Mouse (Mus musculus): ENCODE measurements around the gene Rac2.
A peak's percentile ranks its signal among the peaks of the same experiment; 100 is the strongest.

Gene Rac2

DNA sequence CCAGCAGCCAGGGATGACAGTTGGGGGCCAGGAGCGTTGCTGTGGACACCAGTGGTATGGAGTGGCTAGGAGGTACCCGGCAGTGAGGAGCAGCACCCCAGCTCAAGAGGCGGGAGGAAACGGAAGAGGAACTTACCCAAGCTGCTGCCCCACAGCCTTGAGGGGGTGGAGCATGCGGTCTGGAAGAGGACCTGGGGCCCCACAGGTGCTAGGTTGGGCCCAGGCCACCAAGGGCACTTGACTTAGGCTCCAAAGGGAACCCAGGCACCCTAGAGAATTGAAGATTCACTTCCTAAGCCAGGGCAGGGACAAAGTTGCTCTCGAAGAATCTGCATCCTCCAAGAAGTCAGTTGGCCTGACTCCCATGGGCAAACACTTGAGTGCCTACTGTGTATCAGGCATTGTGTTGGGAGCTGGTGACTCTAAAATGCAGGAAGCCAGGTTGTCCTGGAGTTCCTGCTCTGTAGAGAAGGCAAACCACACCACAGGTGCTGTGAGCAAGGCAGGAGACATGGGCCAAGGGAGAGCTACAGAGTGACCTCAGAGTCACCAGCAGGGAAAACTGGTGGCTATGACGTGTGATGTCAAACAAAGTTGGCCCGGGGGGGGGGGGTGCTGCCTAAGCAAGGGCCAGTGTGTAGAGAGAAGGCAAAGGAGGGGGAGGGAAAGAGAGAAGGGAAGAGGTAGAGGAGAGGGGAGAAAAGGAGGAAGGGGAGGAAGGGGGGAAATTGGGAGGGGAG lies at the start of gene Rac2:
Gene Rac2, minus strand, starts transcription at position 126 of the 740 bp plus-strand sequence.
- DNase-seq (ENCODE audit: low spot score in 2 of 2): no peak

DNA sequence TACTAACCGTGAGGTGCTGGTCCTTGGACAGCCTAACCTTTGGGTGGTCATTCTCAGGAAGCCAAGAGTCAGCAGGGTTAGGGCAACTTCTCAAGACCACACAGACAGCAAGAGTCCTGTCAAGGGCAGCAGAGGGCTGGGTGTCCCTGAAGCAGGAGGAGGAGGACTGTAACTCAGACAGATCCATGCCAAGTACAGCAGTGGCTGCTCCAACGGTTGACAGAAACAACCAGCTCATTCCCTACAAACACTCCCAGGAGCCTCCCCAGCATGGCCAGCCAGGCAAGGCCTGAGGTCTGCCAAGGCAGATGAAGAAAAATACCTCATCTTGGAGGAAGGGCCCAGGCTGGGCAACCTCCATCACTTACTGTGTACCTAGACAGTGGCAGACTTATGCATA lies 44.4 kb upstream of the Rac2 start:
- no peak for DNase-seq (ENCODE audit: low spot score in 2 of 2)

DNA sequence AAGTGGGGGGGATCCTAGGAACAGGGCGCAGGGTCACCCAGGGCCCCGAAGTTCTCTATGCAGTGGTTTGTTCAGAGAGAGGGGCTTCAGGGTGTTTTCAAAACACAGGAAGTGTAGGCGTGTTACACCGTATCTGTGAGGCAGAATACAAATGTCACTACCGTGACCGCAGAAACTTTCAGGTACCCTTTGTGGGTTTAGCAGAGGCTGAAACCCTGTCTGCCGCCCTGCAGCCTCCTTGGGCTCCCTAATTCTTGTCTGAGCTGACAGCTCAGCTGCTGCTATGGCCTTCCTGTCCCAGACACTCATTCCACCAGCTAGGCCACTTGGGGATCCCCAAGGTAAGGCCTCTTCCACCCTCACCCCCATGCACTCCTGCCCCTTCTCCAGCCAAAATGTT lies 42.0 kb upstream of the Rac2 start:
- no peak for DNase-seq (ENCODE audit: low spot score in 2 of 2)

DNA sequence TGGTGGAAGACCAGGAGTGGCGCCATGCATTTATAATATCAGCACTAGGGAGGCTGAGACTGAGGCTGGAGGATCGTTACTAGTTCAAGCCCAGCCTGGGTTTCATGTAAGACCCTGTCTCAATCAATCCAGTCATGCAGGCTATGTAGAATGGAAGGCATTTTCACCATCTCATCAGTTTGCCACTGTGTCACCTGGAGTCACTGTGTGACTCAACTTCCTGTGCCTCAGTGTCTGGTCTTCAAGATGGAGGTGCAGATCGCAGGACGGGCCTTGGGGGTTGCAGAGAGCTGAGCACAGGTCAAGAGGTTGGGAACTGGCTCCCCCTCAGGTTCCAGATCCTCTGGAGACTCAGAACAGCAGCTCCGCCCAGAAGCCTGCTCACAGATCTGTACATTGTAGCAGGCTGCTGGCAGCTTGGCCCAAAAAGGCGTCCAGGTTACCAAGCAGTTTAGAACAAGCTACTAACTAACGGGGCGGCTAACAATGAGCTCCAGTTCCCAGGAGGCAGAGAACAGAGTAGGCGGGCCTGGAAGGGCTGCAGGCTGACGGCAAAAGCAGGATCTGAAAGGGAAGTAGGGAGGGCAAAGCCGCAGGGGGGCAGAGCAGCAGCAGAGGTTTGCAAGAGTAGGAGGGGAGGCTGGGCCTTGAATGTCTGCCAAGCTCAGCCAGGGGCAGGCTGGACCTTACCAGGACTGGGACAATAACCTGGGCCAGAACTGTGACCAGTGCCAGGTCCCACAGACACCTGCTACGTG lies 38.3 kb upstream of the Rac2 start:
- DNase-seq (ENCODE audit: low spot score in 2 of 2): peak; percentile 49 to 70

DNA sequence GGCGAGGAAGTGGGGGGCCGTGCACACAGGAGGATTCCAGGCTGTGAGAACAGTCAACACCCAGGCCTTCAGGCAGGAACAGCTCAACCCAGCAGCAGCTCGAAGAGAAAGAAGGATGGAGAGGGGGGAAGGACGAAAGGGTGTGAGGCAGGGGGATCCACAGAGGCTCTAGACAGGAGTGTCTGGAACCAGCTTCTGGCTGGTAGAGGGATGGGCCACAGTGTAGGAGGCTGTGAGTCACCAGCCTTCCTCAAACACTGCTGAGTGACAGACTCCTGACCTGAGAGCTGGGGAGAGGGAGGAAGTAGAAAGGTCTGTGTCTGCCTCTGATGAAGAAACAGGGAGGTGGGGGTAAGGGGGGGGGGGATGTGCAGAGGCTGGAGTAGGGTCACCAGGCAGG lies 34.9 kb upstream of the Rac2 start:
- peak; percentile 38 for DNase-seq (ENCODE audit: low spot score in 2 of 2)

DNA sequence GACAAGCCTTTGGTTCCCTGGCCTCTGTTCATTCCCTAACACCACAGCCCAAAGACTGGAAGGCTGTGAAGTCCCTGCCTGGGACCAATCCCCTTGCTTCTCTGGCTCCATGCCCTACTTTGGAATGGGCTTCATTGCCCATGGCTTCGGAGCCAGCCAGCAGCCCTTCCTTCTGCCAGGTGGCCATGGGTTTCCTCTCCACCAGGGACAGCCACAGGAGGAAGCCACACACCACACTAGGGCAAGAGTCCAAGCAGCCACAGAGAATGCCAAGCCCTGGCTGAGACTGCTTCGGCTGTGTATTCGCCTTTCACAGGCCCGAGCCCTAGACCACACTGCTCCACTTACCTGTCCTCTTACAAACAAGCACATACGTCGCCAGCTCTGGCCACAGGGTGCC lies 33.5 kb upstream of the Rac2 start:
- no peak for DNase-seq (ENCODE audit: low spot score in 2 of 2)

DNA sequence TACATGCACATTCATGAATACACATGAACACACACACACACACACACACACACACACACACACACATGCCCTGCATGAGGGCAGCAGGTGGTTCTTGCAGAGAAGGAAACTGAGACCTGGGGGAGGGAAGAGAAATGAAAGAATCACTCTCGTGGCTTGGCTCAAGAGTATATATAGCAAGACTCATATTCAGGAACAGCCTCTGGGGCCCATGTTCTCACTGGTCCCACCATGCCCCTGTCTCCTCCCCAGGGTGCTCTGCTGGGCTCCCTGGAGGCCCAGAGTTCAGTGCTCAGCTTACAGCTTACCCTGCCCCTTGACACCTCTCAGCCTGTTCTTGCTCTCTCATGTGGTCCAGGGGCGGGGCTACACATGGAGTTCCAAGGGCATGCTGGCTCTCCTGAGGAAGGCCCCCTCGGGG lies 32.8 kb upstream of the Rac2 start:
- DNase-seq (ENCODE audit: low spot score in 2 of 2): no peak

DNA sequence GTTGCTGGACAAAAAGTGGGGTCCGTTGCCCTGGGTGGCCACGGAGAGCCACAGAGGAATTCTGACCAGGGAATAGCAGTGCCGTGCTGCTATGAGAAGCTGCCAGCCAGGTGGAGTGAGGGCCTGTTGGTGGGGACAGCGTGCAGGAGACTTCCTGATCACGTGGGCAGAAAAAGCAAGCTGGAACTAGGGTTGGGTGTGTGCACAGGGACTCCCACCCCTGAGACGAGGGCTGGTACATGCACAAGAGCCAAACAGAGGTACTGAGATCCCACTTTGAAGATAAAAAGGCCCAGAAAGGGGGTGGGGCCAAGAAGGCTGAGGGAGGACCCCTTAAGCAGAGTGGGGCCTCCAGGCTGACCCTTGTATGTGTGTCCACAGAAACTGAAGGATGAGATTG lies 31.7 kb upstream of the Rac2 start:
- no peak for DNase-seq (ENCODE audit: low spot score in 2 of 2)

DNA sequence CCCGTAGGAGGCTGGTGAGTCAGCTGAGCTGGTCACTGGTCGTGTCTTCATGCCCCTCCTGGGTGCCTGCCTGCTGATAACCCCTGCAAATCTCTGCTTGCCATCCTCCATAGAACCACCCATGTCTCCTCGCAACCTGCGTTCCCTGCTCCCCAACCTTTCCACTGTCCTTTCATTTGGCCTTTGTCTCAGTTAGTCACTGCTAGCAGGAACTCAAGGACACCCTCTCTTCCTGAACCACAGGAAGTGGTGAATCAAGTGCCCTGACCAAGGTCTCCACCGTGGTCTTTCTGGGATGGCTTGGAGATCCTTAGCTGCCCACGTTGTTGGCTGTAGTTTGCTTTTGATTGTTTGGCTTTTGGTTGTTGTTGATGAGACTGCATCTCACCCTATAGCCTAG lies 28.6 kb upstream of the Rac2 start:
- DNase-seq (ENCODE audit: low spot score in 2 of 2): no peak

DNA sequence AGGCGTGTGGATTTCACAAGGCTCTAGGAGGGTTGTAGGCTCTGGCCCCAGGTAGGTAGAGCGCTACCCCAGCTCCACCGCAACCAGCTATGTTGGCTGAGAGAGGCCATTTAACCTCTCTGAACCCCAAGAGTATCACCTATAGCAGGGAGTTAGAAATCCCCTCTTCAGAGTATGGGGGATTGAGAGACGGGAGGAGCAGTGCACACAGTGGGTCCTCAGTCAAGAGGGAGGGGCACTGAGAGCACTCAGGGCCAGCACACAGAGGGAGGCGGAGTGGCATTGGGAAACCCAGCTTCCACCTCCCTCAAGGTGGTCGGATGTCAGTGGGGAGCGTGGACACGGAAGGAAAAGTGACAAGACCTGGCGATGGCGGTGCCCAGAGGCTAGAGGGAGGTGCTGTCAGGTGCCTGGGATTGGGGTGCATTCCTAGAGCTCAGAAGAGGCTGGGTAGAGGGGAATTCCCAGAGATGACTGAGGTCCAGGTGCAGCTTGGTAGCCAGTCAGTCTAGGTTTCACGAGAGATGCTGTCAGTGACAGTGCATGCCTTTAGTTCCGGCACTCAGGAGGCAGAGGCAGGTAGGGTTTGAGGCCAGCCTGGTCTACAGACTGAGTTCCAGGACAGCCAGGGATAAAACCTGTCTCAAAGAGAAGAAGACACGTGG lies 27.1 kb upstream of the Rac2 start:
- no peak for DNase-seq (ENCODE audit: low spot score in 2 of 2)

DNA sequence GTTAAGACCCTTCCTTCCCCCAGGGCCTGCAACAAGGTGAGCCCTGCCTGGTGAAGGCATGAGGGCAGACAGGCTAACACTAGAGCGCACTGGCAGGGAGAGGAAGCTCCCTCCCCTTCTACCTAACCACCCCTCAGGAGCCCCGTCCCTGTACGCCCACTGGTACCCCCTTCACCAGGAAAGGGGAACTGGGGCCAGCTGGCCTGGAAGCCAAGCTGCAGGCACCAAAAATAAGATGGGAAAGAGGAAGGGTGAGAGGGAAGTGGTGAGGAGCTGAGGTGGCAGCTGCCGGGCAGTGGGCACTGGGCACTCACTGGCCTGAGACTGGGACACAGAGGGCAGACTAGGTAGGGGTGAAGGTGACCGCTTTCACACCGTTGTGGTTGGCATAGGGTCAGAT lies 26.5 kb upstream of the Rac2 start:
- no peak for DNase-seq (ENCODE audit: low spot score in 2 of 2)

DNA sequence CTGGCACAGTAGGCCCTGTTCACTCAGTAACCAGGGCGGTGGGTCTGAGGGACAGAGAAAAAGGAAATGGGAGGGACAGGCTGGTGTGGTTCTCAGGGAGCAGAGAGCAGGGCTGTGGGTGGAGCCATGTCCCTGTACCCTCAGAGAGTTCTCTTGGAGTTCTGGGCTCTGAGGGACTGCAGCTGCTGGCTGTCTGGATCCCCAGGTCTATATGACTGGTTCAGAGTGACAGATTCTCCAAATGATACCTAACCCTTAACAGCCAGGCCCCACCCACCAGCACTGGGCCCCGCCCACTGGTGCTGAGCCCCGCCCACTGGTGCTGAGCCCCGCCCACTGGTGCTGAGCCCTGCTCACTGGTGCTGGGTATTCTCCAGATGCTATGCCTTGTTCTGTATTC lies 25.1 kb upstream of the Rac2 start:
- no peak for DNase-seq (ENCODE audit: low spot score in 2 of 2)

DNA sequence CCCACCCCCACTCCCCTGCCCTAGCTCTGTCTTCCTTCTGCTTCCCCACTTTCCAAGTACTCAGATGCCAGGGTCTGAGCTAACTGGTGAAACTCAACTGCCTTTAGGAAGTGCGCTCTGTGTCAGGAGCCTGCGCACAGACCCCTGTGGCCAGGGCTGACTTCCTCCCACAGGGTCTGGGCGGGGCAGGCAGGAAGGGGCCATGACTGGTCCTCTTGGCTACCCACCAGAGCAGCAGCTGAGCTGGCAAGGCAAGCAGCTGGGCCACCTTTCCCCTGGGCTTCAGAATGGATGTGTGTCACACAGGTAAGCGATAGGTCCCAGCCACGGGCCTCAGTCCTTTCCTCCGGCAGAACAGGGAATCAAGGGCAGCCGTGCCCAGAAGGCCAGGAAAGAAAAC lies 24.3 kb upstream of the Rac2 start, which contains the start of gene Cyth4:
Gene Cyth4, plus strand, starts transcription at position 134 of the 400 bp plus-strand sequence.
- no peak for DNase-seq (ENCODE audit: low spot score in 2 of 2)

DNA sequence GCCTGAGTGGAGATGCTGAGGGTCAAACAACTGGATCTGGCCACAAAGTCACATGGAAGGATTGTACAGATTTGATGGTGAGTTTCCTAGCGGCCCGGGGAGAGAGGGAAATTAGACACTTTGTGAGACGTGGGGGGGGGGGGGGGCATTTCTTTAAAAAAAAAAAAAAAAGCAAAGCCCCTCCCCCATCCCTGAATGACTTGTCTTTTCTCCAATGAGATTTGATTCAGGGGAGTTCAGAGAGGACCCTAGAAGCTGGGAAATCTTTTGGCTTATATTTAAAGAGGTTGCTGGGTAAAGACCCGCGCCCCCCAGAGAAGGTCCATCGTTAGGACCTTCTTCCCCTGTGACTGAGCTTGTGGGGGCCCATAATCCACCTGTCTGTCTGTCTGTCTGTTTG lies 23.9 kb upstream of the Rac2 start:
- no peak for DNase-seq (ENCODE audit: low spot score in 2 of 2)

DNA sequence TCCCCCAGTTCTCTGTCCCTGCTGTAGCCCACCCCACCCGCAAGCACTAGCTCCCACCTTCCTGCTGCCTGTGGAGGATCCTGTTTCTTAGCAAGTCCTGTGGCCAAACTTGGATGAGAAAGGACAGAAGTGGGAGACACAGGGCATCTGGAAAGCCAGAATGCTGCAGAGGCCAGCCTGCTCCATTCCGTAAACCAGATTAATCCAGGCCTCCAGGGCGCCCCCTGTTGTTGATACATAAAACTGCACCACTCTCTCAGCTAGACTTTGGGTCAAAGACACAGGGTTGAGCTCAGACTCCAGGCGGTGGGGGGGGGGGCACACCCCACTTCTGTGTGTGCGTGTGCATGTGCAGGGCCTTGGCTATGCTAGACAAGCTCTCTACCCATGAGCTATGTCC lies 22.9 kb upstream of the Rac2 start:
- no peak for DNase-seq (ENCODE audit: low spot score in 2 of 2)

DNA sequence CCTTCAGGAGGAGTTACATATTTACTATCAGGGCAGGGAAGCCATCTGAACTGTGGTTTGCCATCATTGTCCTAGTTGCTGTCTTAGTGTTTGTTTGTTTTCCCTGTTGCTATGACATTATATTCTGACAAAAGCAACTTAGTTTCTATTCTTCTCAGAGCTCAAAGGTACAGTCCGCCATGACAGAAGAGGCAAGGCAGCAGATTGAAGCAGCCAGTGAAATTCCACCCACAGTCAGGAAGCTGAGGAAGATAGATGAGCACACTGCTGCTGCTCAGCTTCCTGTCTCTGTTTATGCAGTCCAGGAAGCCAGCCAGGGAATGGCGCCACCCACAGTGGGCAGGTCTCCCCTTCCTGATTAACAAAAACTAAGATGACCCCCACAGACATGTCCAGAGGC lies 22.2 kb upstream of the Rac2 start:
- no peak for DNase-seq (ENCODE audit: low spot score in 2 of 2)

DNA sequence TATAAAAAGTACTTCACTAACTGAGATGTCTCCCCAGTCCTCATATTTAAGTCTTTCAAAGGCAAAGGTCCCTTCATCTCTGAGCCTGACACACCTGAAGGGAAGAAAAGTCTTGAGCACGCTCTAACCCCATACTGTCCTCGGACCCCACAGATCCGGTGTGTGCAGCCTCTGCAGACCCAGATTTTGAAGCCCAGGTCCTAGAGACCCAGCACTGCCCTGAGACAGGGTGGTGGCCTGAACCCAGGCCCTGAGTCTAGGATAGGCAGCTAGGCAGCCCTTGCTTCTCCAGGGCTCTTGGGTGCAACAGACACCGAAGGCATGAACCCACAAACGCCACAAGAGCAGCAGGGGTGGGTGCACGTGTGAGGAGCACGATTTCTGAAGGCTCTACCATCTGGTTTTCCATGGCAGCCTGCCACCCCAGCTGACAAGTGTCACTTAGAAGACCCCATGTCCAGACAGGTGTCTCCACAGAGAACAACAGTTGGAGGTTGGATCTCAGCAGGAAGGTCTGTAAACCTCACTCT lies 21.4 kb upstream of the Rac2 start:
- DNase-seq (ENCODE audit: low spot score in 2 of 2): no peak

DNA sequence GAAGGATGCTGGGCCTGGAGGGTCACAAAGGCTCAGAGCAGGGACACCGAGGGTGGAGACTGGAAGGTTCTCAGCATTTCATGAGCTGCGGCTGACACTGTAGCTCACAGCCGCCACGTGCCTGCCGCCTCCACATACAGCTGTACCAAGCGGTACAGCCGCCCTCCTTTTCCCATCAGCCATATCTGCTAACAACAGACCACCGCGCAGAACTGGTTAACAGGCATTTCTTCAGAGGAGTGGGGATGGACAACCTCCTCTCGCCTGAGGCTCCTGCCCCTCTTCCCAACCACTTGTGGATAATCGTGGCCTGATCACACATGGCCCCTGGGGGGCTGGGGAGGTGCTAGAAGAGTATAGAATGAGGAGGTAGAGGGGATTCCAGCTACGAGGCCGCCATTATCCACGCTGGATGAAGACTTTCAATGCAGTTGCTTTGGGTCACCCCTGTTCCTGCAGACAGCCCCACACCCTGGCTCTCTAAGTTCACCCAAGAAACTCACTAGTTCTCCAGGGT lies 19.9 kb upstream of the Rac2 start:
- no peak for DNase-seq (ENCODE audit: low spot score in 2 of 2)

DNA sequence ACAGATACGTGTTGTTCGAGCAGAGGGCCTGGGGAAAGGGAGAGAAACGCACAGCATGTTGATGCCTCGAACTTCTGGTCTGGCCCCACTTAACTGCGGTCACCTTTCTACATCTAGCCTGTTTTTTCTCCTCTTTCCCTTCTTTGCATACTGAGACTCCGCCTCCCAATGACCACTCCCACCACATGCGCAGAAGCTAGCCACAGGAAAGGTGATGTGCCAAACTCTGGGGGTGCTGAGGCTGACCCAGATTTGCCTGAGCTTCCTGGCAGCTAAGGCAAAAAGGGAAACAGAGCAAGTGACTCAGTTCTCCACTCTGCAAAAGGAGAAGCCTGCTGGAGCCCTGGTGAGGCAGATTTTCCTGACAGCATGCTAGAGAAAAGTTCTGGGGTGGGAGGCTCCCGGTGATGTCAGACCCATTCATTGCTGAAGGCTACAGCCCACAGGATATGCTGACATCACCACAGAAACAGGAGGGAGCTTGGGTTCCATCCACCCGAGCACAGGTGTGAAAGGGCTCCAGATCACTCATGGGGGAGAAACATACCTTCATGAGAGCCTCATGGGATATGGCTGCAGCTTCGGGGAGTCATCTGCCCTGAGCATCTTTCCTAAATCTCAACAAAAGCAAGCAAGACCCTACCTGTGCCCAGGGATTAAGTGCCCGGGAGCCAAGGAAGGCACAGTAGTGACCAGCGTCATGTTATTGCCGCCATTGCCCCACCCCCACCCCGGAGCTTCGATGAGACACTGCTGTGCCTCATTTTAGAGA lies 19.3 kb upstream of the Rac2 start:
- no peak for DNase-seq (ENCODE audit: low spot score in 2 of 2)

DNA sequence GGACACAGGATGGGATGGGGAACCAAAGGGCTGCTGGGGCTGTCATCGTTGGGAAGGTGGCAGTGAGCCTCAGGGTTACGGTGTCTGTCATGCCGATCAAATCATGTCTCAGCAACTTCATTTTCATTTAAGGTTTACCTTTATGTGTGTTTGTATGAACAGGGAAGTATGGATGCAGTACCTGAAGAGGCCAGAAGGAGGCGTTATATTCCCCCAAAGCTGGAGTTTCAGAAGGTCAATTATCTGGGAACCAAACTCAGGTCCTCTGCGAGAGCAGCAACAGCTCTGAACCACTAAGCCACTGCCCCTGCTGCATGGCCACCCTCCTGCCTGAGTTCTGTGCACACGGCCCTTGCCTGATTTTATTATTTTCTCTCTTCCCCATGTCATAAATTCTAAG lies 18.2 kb upstream of the Rac2 start:
- DNase-seq (ENCODE audit: low spot score in 2 of 2): no peak

DNA sequence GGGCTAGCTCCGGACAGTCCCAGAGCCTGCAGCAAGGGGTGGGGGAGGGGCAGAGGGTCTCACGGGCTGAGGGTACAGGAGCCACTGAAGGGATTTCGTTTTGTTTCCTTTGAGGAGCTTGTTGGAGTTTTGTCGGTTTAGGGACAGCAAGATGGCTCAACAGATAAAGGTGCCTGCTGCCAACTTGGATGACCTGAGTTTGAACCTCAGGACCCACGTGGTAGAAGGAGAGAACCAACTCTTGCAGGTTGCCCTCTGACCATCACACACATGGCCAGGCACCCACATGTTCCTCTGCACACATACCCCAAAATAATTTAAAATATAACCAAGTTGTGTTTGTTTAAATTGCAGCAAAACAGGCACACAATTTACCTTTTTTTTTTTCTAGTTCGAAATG lies 17.4 kb upstream of the Rac2 start:
- no peak for DNase-seq (ENCODE audit: low spot score in 2 of 2)

DNA sequence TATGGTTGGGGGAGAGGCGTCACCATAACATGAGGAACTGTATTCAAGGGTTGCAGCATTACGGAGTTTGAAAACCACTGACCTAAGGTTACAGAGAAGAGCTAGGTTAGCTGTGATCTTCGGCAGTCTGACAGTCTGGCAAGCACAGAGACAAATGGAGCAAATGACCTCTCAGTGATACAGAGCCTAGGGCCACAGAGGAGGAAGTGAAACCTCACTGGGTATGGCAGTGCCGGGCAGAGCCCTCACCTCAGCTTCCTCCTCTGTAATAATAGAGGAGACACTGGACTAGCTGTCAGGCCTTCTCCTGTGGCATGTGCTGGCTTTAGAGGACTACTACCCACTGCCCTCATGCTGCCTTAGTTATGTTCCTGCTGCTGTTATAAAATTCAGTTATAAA lies 16.3 kb upstream of the Rac2 start:
- no peak for DNase-seq (ENCODE audit: low spot score in 2 of 2)

All from frontal cortex, postnatal 36 days (tissue).